Mouse (Mus musculus): ENCODE measurements around the gene Pla2g4c. TPM values are rescaled to one million over a fixed set of nuclear protein-coding genes. Genes with fewer than 3 reads are reported as not detected.

Gene Pla2g4c
- polyA plus RNA-seq, 1 experiment: 1.1 TPM

DNA sequence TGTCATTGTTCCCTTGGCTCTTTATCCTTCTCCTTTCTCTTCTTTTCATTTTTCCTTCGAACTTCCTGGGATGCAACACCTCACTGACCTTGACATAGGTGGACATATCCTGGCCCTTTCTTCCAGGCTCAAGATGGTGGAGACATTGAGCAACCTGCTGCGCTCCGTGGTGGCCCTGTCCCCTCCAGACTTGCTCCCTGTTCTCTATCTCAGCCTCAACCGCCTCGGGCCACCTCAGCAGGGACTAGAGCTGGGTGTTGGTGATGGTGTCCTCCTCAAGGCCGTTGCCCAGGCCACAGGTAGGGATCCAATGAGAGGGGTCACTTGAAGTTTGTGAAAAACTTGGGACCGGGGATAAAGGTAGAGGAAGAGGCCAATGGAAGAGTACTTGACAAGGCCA is 29.2 kb upstream of the Pla2g4c start:
- Histone ChIP-seq H3K4me3 (ENCODE audit: insufficient read depth, low read length) (no peak overlapping the region), H3K27ac (ENCODE audit: insufficient read depth, low read length) (no peak overlapping the region), H3K4me1 (ENCODE audit: control insufficient read depth, insufficient read depth, low read length) (peaks cover 9% of the 10 kb centered on the region; the same call in 1 of the 2 replicates)
- TF ChIP-seq POLR2A (IDR thresholded peaks at IDR 0.05; ENCODE audit: low read depth, low read length) (no peak), CTCF (IDR thresholded peaks at IDR 0.05; ENCODE audit: borderline replicate concordance, insufficient read depth, low read length) (no peak)

DNA sequence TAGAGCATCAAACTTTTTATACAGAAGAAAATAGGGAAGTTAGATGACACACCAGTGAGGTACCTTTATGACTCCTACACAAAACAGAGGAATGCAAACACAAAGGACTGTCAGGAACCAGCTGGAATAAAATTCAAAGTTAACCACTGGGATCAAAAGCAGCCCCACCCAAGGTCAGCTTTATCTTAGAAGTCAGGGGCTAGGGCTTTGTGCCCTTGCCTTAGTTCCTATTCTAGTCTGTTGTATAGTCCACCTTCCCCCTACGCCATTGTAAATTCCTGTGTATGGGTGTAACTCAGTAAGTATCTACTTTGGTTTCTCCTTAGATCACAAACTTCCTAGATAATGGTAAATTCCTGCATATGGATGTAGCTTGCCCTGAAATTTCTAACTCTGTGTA is 26.8 kb upstream of the Pla2g4c start:
- TF ChIP-seq POLR2A (IDR thresholded peaks at IDR 0.05; ENCODE audit: low read depth, low read length): no peak
- no peak for TF ChIP-seq CTCF (IDR thresholded peaks at IDR 0.05; ENCODE audit: borderline replicate concordance, insufficient read depth, low read length)
- H3K27ac ChIP-seq (ENCODE audit: insufficient read depth, low read length): no peak overlapping the region
- no peak overlapping the region for H3K4me3 ChIP-seq (ENCODE audit: insufficient read depth, low read length)
- H3K4me1 ChIP-seq (ENCODE audit: control insufficient read depth, insufficient read depth, low read length): no peaks in the 10 kb centered on the region

DNA sequence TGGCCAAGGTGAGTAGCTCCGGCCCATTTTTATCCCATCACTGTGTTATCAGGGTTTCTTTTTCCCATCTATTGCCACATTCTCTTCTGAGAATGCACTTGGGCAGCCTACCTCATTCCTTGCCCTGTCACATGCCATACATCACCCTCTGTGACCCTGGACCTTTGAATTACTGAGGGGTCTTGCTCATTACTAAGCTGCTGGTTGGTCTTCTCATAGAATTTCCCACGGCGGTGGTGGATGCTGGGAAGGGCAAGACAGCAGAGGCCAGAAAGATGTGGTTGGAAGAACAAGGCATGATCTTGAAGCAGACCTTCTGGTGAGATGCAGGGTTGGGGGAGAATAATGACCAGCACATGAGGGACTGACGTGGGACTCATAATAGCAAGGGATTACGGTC is 25.6 kb upstream of the Pla2g4c start:
- no peaks in the 10 kb centered on the region for H3K4me1 ChIP-seq (ENCODE audit: control insufficient read depth, insufficient read depth, low read length)
- H3K27ac ChIP-seq (ENCODE audit: insufficient read depth, low read length): no peak overlapping the region
- H3K4me3 ChIP-seq (ENCODE audit: insufficient read depth, low read length): no peak overlapping the region
- no peak for TF ChIP-seq CTCF (IDR thresholded peaks at IDR 0.05; ENCODE audit: borderline replicate concordance, insufficient read depth, low read length)
- TF ChIP-seq POLR2A (IDR thresholded peaks at IDR 0.05; ENCODE audit: low read depth, low read length): no peak

DNA sequence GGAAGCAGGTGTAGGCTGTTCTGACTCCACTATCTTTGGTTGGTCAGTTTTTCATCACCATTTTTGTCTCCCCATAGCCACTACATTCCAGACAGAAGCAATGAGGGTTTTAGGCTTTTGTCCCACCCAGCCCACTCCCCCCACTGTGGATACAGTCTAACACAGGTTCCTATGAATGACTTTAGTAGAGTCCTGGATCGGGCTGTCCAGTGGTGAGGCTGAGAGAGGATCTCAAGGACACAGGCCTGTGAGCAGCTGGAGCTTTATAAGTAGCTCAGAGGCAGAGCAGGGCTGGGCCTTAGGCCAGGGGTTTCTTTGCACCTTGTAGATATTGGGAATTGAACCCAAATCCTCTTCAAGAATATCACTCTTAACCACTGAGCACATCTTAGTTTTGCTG is 22.8 kb upstream of the Pla2g4c start:
- TF ChIP-seq POLR2A (IDR thresholded peaks at IDR 0.05; ENCODE audit: low read depth, low read length): no peak
- no peak for TF ChIP-seq CTCF (IDR thresholded peaks at IDR 0.05; ENCODE audit: borderline replicate concordance, insufficient read depth, low read length)
- Histone ChIP-seq H3K27ac (ENCODE audit: insufficient read depth, low read length) (no peak overlapping the region), H3K4me3 (ENCODE audit: insufficient read depth, low read length) (no peak overlapping the region), H3K4me1 (ENCODE audit: control insufficient read depth, insufficient read depth, low read length) (no peaks in the 10 kb centered on the region)

DNA sequence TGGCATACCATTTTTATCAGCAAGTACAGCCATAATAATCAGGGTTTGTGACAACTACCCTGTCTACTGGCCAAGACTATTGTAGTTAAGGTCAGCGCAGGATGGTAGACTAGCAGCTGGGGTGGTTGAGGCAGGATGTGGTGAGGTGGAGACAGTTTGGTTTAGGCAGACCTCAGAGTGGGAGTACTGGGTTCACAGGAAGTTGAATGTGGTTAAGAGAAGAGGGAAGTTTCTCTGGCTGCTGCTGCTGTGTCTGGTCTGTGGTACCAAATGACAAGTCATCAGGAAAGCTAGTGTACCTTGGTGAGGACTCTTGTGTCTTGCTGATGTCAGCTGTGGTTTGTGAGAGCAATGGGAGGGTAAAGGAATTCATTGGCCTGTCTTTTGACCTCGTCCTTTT is 21.7 kb upstream of the Pla2g4c start:
- Histone ChIP-seq H3K27ac (ENCODE audit: insufficient read depth, low read length) (no peak overlapping the region), H3K4me3 (ENCODE audit: insufficient read depth, low read length) (no peak overlapping the region), H3K4me1 (ENCODE audit: control insufficient read depth, insufficient read depth, low read length) (no peaks in the 10 kb centered on the region)
- no peak for TF ChIP-seq POLR2A (IDR thresholded peaks at IDR 0.05; ENCODE audit: low read depth, low read length)
- no peak for TF ChIP-seq CTCF (IDR thresholded peaks at IDR 0.05; ENCODE audit: borderline replicate concordance, insufficient read depth, low read length)

DNA sequence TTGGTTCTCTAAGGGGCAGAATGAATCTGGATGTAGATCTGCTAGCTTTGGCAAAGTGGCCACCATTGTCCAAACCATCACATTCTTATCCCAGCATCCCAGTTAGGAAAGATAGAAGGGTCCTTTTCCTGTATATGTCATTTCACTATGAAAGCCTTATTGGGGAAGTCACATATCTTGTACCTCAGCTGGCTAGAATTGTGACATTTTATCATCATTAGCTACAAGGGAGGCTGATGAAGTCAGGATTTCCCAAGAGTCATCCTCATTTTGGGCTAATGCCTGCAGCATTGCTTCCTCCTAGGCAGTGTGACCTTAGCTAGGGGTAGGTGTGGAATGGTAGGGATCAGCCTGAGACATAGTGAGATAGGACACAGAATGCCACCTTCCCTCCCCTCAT is 21.1 kb upstream of the Pla2g4c start:
- Histone ChIP-seq H3K4me1 (ENCODE audit: control insufficient read depth, insufficient read depth, low read length) (no peaks in the 10 kb centered on the region), H3K4me3 (ENCODE audit: insufficient read depth, low read length) (no peak overlapping the region), H3K27ac (ENCODE audit: insufficient read depth, low read length) (no peak overlapping the region)
- TF ChIP-seq POLR2A (IDR thresholded peaks at IDR 0.05; ENCODE audit: low read depth, low read length) (no peak), CTCF (IDR thresholded peaks at IDR 0.05; ENCODE audit: borderline replicate concordance, insufficient read depth, low read length) (no peak)

DNA sequence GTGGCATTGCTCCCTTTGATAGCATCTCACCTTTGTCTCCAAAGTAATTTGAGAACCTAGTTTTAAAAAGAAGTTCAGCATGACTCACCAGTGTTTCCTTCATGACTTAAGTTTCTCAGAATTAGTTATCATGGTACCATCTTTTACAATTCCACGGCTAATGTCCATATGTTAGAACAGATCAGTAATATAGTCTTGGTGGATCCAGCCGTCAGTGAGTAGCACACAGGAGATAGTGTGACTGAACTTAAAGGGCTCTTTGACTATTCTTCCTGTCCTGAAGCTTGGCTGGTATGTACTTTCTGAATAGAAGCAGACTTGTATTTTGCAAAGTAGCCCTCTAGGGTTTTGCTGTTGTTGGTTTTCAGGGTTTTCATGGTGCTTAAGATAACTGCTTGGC is 15.0 kb upstream of the Pla2g4c start:
- Histone ChIP-seq H3K4me3 (ENCODE audit: insufficient read depth, low read length) (no peak overlapping the region), H3K27ac (ENCODE audit: insufficient read depth, low read length) (no peak overlapping the region), H3K4me1 (ENCODE audit: control insufficient read depth, insufficient read depth, low read length) (no peaks in the 10 kb centered on the region; the same call in 1 of the 2 replicates)
- TF ChIP-seq CTCF (IDR thresholded peaks at IDR 0.05; ENCODE audit: borderline replicate concordance, insufficient read depth, low read length) (no peak), POLR2A (IDR thresholded peaks at IDR 0.05; ENCODE audit: low read depth, low read length) (no peak)

DNA sequence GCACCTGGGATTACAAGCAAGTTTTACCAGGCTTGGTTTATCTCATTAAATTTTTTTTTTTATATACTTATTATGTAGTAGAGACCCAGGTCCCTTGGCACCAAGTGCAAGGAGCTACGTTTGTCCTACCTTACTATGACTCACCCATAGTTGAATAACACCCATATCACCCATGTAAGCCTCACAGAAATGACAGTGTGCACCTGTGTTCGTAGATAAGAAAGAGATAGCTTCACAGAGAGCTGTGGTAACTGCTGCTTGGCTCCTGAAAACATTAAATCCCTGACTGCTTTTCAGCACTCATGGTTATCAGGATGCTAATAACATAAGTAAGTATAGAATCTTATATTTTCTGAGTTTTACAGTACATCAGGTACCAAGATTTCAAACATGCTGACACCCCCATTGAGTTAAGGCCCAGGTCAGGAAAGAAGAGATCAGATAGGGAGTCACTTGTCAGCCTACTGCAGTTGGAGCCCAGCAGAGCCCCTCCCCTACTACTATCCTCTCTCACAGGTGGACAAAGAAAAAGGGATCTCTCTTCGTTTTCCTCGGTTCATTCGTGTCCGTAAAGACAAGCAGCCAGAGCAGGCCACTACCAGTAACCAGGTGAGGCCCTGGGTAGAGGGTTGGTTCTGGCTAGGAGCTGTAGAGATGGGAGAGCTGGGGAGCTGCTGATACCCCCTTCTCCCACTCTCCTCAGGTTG is 13.8 kb upstream of the Pla2g4c start:
- H3K4me1 ChIP-seq (ENCODE audit: control insufficient read depth, insufficient read depth, low read length): no peaks in the 10 kb centered on the region; the same call in 1 of the 2 replicates
- H3K4me3 ChIP-seq (ENCODE audit: insufficient read depth, low read length): no peak overlapping the region
- TF ChIP-seq CTCF (IDR thresholded peaks at IDR 0.05; ENCODE audit: borderline replicate concordance, insufficient read depth, low read length): no peak
- no peak for TF ChIP-seq POLR2A (IDR thresholded peaks at IDR 0.05; ENCODE audit: low read depth, low read length)
- H3K27ac ChIP-seq (ENCODE audit: insufficient read depth, low read length): no peak overlapping the region

DNA sequence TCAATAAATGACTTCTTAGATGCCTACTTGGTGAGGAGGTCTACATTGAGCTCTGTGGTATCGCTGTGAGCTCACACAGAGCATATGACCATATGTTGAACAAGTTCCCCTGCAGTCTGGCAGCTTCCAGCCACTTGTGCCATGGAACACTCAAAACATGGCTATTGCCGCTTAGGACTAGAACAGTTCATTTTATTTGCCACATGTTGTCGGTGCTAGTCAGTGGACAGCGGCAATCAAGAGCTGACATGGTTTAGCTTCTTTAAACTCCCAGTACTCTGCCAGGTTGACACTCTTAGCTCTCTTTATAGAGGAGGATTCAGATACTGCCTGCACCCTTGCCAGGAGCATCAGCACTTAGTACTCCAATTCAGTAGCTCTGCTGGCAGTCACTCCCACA is 13.1 kb upstream of the Pla2g4c start:
- Histone ChIP-seq H3K27ac (ENCODE audit: insufficient read depth, low read length) (no peak overlapping the region), H3K4me1 (ENCODE audit: control insufficient read depth, insufficient read depth, low read length) (no peaks in the 10 kb centered on the region; the same call in 1 of the 2 replicates), H3K4me3 (ENCODE audit: insufficient read depth, low read length) (no peak overlapping the region)
- TF ChIP-seq CTCF (IDR thresholded peaks at IDR 0.05; ENCODE audit: borderline replicate concordance, insufficient read depth, low read length): no peak

DNA sequence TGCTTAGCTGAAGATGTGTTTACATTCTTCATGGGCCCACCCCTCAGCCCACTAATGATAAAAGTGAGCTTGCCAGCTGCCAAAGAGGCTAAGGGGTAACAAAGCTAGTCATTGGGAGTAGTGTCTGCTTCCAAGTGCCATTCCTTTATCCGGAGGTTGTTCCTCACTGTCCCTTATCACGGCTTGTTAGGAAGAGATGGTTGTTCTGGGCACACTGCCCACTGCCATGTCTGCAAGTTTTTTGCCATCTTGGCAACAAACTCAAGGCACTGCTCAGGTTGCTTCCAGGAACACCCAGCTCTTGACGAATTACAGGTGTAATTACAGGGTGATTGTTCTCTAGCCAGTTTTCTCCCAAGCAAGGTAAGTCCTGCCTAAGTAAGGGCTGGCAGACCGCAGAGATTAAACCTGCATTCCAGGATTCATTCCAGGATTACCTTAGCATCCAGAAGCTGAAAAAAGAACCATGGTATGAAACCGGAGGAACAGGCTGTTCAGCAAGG is 10.3 kb upstream of the Pla2g4c start:
- no peak overlapping the region for H3K4me3 ChIP-seq (ENCODE audit: insufficient read depth, low read length)
- TF ChIP-seq CTCF (IDR thresholded peaks at IDR 0.05; ENCODE audit: borderline replicate concordance, insufficient read depth, low read length) (no peak), POLR2A (IDR thresholded peaks at IDR 0.05; ENCODE audit: low read depth, low read length) (no peak)
- no peaks in the 10 kb centered on the region; the same call in 1 of the 2 replicates for H3K4me1 ChIP-seq (ENCODE audit: control insufficient read depth, insufficient read depth, low read length)
- H3K27ac ChIP-seq (ENCODE audit: insufficient read depth, low read length): no peak overlapping the region

Measured in embryonic fibroblast, embryonic 13.5 days (primary cell).